Mouse (Mus musculus) forebrain, embryonic 12.5 days (tissue): ENCODE results near the gene Rpa1. TPM values are rescaled to one million over a fixed set of nuclear protein-coding genes. Genes with fewer than 3 reads are reported as not detected.
"Not testable (repeated sequence)": the region's sequence is repeated elsewhere in the genome, so short reads cannot be mapped to it uniquely, and the experiment has no call there.

Experiments used
- ATAC-seq: fragments of 200-750 bp; cut with Nextera tagmentation; 2 replicates; pipeline ENCODE4 v1.8.0; 2017; ENCODE audit warnings: moderate TSS enrichment; ENCODE audit not compliant: low FRiP score
- H3K27ac ChIP-seq: fragments of 300-500 bp; sonication (generic); 2 replicates; pipeline ENCODE4 v1.5.1; 2016; ENCODE audit warnings: mild to moderate bottlenecking
- H3K27me3 ChIP-seq: fragments of 300-500 bp; sonication (generic); 2 replicates; pipeline ENCODE4 v1.6.1; 2016; ENCODE audit warnings: mild to moderate bottlenecking
- H3K36me3 ChIP-seq: fragments of 300-500 bp; sonication (generic); replicated peaks from 2 replicates; pipeline ENCODE4 v1.6.1; 2016; ENCODE audit warnings: mild to moderate bottlenecking
- H3K4me1 ChIP-seq: fragments of 300-500 bp; sonication (generic); 2 replicates; pipeline ENCODE4 v1.6.1; 2016
- H3K4me2 ChIP-seq: fragments of 300-500 bp; sonication (generic); 2 replicates; pipeline ENCODE4 v1.6.1; 2016; ENCODE audit warnings: mild to moderate bottlenecking, moderate library complexity
- H3K4me3 ChIP-seq: fragments of 300-500 bp; sonication (generic); replicated peaks from 2 replicates; pipeline ENCODE4 v1.5.1; 2016; ENCODE audit warnings: mild to moderate bottlenecking
- H3K9ac ChIP-seq: fragments of 300-500 bp; sonication (generic); 2 replicates; pipeline ENCODE4 v1.6.1; 2016; ENCODE audit warnings: mild to moderate bottlenecking
- H3K9me3 ChIP-seq: fragments of 300-500 bp; sonication (generic); 2 replicates; pipeline ENCODE4 v1.6.1; 2016
- WGBS: fragments of 180-500 bp; shearing (Covaris S2); methylation state at CpG from one replicate; pipeline ENCODE4 v1.1.7; 2016; 5-methylcytosine and 5-hydroxymethylcytosine counted together
- polyA plus RNA-seq: library from polyadenylated mRNA; unstranded; fragments of >200 nt; fragmentation: Nextera tagmentation; extraction: Ambion mirVana; gene quantifications from 2 replicates; pipeline ENCODE4 v1.2.1, GENCODE M21; 2016

Gene Rpa1
- polyA plus RNA-seq, 1 experiment from 2014 or later, result 140 TPM

GRCm38 (mm10) chr11:75313834-75314233 is 34.3 kb downstream of the Rpa1 start:
- H3K36me3 ChIP-seq, result peaks cover 69% of the 10 kb centered on the region
- H3K9me3 ChIP-seq, result no peaks in the 10 kb centered on the region
- peaks cover under 1% of the 10 kb centered on the region; the same call in 1 of the 2 replicates for H3K4me1 ChIP-seq
- no peak overlapping the region for H3K4me3 ChIP-seq
- no peak overlapping the region for H3K9ac ChIP-seq
- ATAC-seq, result no peak
- no peak overlapping the region for H3K4me2 ChIP-seq
- no peak overlapping the region for H3K27ac ChIP-seq
- WGBS, result 93% methylated on average over 8 of the region's 8 CpGs
- H3K27me3 ChIP-seq, result no peaks in the 10 kb centered on the region

GRCm38 (mm10) chr11:75311751-75312150 is 36.4 kb downstream of the Rpa1 start:
- Histone ChIP-seq H3K27ac (no peak overlapping the region), H3K4me3 (no peak overlapping the region), H3K4me2 (no peak overlapping the region), H3K4me1 (no peaks in the 10 kb centered on the region; the same call in 1 of the 2 replicates), H3K9me3 (no peaks in the 10 kb centered on the region), H3K36me3 (peaks cover 84% of the 10 kb centered on the region), H3K9ac (no peak overlapping the region), H3K27me3 (no peaks in the 10 kb centered on the region)
- WGBS, result 89% methylated on average over 6 of the region's 6 CpGs
- no peak for ATAC-seq

GRCm38 (mm10) chr11:75310813-75311212 is 37.3 kb downstream of the Rpa1 start:
- H3K27ac ChIP-seq, result no peak overlapping the region
- WGBS, result 90% methylated on average over 8 of the region's 8 CpGs
- H3K27me3 ChIP-seq, result no peaks in the 10 kb centered on the region
- no peak for ATAC-seq
- H3K9me3 ChIP-seq, result no peaks in the 10 kb centered on the region
- H3K4me2 ChIP-seq, result no peak overlapping the region
- no peak overlapping the region for H3K4me3 ChIP-seq
- H3K9ac ChIP-seq, result no peak overlapping the region
- H3K4me1 ChIP-seq, result no peaks in the 10 kb centered on the region; the same call in 1 of the 2 replicates
- H3K36me3 ChIP-seq, result peaks cover 89% of the 10 kb centered on the region

- no peak for ATAC-seq
- H3K36me3 ChIP-seq, result peaks cover 88% of the 10 kb centered on the region
These were observed 39.5 kb downstream of the Rpa1 start for GRCm38 (mm10) chr11:75308650-75309049.

GRCm38 (mm10) chr11:75304797-75305196 is 43.3 kb downstream of the Rpa1 start:
- H3K27me3 ChIP-seq, result no peaks in the 10 kb centered on the region
- H3K36me3 ChIP-seq, result peaks cover 81% of the 10 kb centered on the region
- WGBS, result 88% methylated on average over 9 of the region's 9 CpGs
- H3K4me1 ChIP-seq, result no peaks in the 10 kb centered on the region; the same call in 1 of the 2 replicates
- H3K9ac ChIP-seq, result no peak overlapping the region
- H3K4me2 ChIP-seq, result no peak overlapping the region
- no peak overlapping the region for H3K4me3 ChIP-seq
- no peak overlapping the region for H3K27ac ChIP-seq
- H3K9me3 ChIP-seq, result no peaks in the 10 kb centered on the region
- no peak for ATAC-seq

More at GRCm38 (mm10) chr11:75308650-75309049, 39.5 kb downstream of the Rpa1 start:
- Histone ChIP-seq H3K9me3 (no peaks in the 10 kb centered on the region), H3K27ac (no peak overlapping the region), H3K4me3 (no peak overlapping the region), H3K9ac (no peak overlapping the region), H3K27me3 (no peaks in the 10 kb centered on the region), H3K4me1 (no peaks in the 10 kb centered on the region; the same call in 1 of the 2 replicates), H3K4me2 (no peak overlapping the region)
- 83% methylated on average over 4 of the region's 4 CpGs for WGBS

GRCm38 (mm10) chr11:75300954-75301353 is 47.2 kb downstream of the Rpa1 start:
- no peak overlapping the region for H3K4me2 ChIP-seq
- no peak overlapping the region for H3K27ac ChIP-seq
- no peaks in the 10 kb centered on the region for H3K9me3 ChIP-seq
- WGBS, result 89% methylated on average over 9 of the region's 9 CpGs
- H3K27me3 ChIP-seq, result no peaks in the 10 kb centered on the region
- H3K36me3 ChIP-seq, result peaks cover 51% of the 10 kb centered on the region
- no peak for ATAC-seq
- H3K4me3 ChIP-seq, result no peak overlapping the region
- H3K9ac ChIP-seq, result no peak overlapping the region
- peaks cover 4% of the 10 kb centered on the region; the same call in 1 of the 2 replicates for H3K4me1 ChIP-seq

- no peak overlapping the region for H3K4me3 ChIP-seq
- H3K27ac ChIP-seq, result peak overlapping the region; percentile 38; the same call in 1 of the 2 replicates
- peaks cover 40% of the 10 kb centered on the region for H3K36me3 ChIP-seq
- H3K4me2 ChIP-seq, result no peak overlapping the region
- 72% methylated on average over 10 of the region's 10 CpGs for WGBS
- H3K27me3 ChIP-seq, result no peaks in the 10 kb centered on the region
- ATAC-seq, result 0 out of 2 replicates have a peak, but pooled peaks have one; percentile 17
- peaks cover 4% of the 10 kb centered on the region; the same call in 1 of the 2 replicates for H3K4me1 ChIP-seq
- H3K9ac ChIP-seq, result no peak overlapping the region
- no peaks in the 10 kb centered on the region for H3K9me3 ChIP-seq
These were observed 48.3 kb downstream of the Rpa1 start for GRCm38 (mm10) chr11:75299786-75300185.

GRCm38 (mm10) chr11:75298491-75298890 is 49.6 kb downstream of the Rpa1 start:
- H3K36me3 ChIP-seq, result peaks cover 36% of the 10 kb centered on the region
- no peak overlapping the region for H3K4me2 ChIP-seq
- H3K27me3 ChIP-seq, result peaks cover 3% of the 10 kb centered on the region; the same call in 1 of the 2 replicates
- no peak overlapping the region for H3K27ac ChIP-seq
- 69% methylated on average over 11 of the region's 11 CpGs for WGBS
- H3K9me3 ChIP-seq, result no peaks in the 10 kb centered on the region
- no peak for ATAC-seq
- H3K4me3 ChIP-seq, result no peak overlapping the region
- no peak overlapping the region for H3K9ac ChIP-seq
- H3K4me1 ChIP-seq, result peaks cover 15% of the 10 kb centered on the region

- H3K9ac ChIP-seq, result no peak overlapping the region
- peaks cover 23% of the 10 kb centered on the region for H3K4me1 ChIP-seq
- H3K27me3 ChIP-seq, result peaks cover 12% of the 10 kb centered on the region
- H3K36me3 ChIP-seq, result peaks cover 27% of the 10 kb centered on the region
- no peak for ATAC-seq
- no peak overlapping the region for H3K4me2 ChIP-seq
- no peak overlapping the region for H3K4me3 ChIP-seq
- H3K9me3 ChIP-seq, result no peaks in the 10 kb centered on the region
- no peak overlapping the region for H3K27ac ChIP-seq
- WGBS, result 85% methylated on average over 9 of the region's 9 CpGs
These were observed 50.5 kb downstream of the Rpa1 start for GRCm38 (mm10) chr11:75297631-75298030.

- peaks cover 22% of the 10 kb centered on the region for H3K27me3 ChIP-seq
- no peak overlapping the region for H3K27ac ChIP-seq
- H3K36me3 ChIP-seq, result peaks cover 16% of the 10 kb centered on the region
- peaks cover 34% of the 10 kb centered on the region for H3K4me1 ChIP-seq
- no peak overlapping the region for H3K4me3 ChIP-seq
- H3K9me3 ChIP-seq, result no peaks in the 10 kb centered on the region
- H3K9ac ChIP-seq, result no peak overlapping the region
- 90% methylated on average over 9 of the region's 9 CpGs for WGBS
- no peak for ATAC-seq
- H3K4me2 ChIP-seq, result no peak overlapping the region
These were observed 51.6 kb downstream of the Rpa1 start for GRCm38 (mm10) chr11:75296406-75297005.

GRCm38 (mm10) chr11:75295534-75295933 is 52.6 kb downstream of the Rpa1 start:
- 90% methylated on average over 4 of the region's 5 CpGs for WGBS
- H3K4me2 ChIP-seq, H3K4me3 ChIP-seq, H3K27ac ChIP-seq, H3K36me3 ChIP-seq, ATAC-seq, H3K9me3 ChIP-seq, H3K9ac ChIP-seq: not testable (repeated sequence)
- Histone ChIP-seq H3K4me1 (peaks cover 43% of the 10 kb centered on the region), H3K27me3 (peaks cover 27% of the 10 kb centered on the region)

- H3K4me2 ChIP-seq, result no peak overlapping the region
- peaks cover 27% of the 10 kb centered on the region for H3K27me3 ChIP-seq
- peaks cover 44% of the 10 kb centered on the region for H3K4me1 ChIP-seq
- H3K9ac ChIP-seq, result no peak overlapping the region
- 80% methylated on average over 9 of the region's 9 CpGs for WGBS
- no peaks in the 10 kb centered on the region for H3K9me3 ChIP-seq
- no peak for ATAC-seq
- no peak overlapping the region for H3K4me3 ChIP-seq
- H3K36me3 ChIP-seq, result peaks cover 8% of the 10 kb centered on the region; the same call in 1 of the 2 replicates
- no peak overlapping the region for H3K27ac ChIP-seq
These were observed 53.3 kb downstream of the Rpa1 start for GRCm38 (mm10) chr11:75294862-75295261.

GRCm38 (mm10) chr11:75293852-75294361 is 54.2 kb downstream of the Rpa1 start:
- peaks cover 33% of the 10 kb centered on the region for H3K27me3 ChIP-seq
- 39% methylated on average over 21 of the region's 21 CpGs for WGBS
- H3K4me3 ChIP-seq, result no peak overlapping the region
- H3K27ac ChIP-seq, result 0 out of 2 replicates have a peak overlapping the region, but pooled peaks have one; percentile 27
- H3K4me2 ChIP-seq, result no peak overlapping the region
- no peaks in the 10 kb centered on the region for H3K36me3 ChIP-seq
- H3K4me1 ChIP-seq, result peaks cover 44% of the 10 kb centered on the region
- ATAC-seq, result peak; percentile 47; the same call in 1 of the 2 replicates
- no peak overlapping the region for H3K9ac ChIP-seq
- no peaks in the 10 kb centered on the region for H3K9me3 ChIP-seq
